Mouse (Mus musculus): ENCODE results near the gene Lrrfip2. TPM values are rescaled to one million over a fixed set of nuclear protein-coding genes. Genes with fewer than 3 reads are reported as not detected.
A peak's percentile ranks its signal among the peaks of the same experiment; 100 is the strongest.

Lrrfip2 gene
- total RNA-seq (2021), result 10 to 100 TPM; 37.2 to 38.0 TPM
- long read RNA-seq, experiment 1, partial matches to known transcripts, result 2 of 28 reads
- long read RNA-seq, experiment 1, other reads (novel, unspliced or antisense), result 21 of 28 reads
- long read RNA-seq, experiment 2, partial matches to known transcripts, result 4 of 27 reads
- long read RNA-seq, experiment 2, other reads (novel, unspliced or antisense), result 22 of 27 reads

- Histone ChIP-seq H3K4me3 (peak within 1 kb of the TSS; percentile 89), H3K27ac (peak within 1 kb of the TSS; percentile 91)
- no peak for DNase-seq (ENCODE audit: low spot score in 2 of 2)
- TF ChIP-seq CTCF (conservative IDR thresholded peaks at IDR 0.05), result no peak
Observed at GRCm38 (mm10) chr9:111117126-111117642, at the start of gene Lrrfip2. Gene Lrrfip2, plus strand, starts transcription at chr9:111117592.

GRCm38 (mm10) chr9:111070546-111070961, 46.8 kb upstream of the Lrrfip2 start:
- peak in 1 of 2 experiments; percentile 18 for DNase-seq (ENCODE audit: low spot score in 2 of 2)
- TF ChIP-seq CTCF (conservative IDR thresholded peaks at IDR 0.05), result peak; percentile 79
- Histone ChIP-seq H3K27ac (no peak overlapping the region), H3K4me3 (no peak overlapping the region)

- DNase-seq (ENCODE audit: low spot score in 2 of 2), result no peak
- H3K27ac ChIP-seq, result no peak overlapping the region
- no peak overlapping the region for H3K4me3 ChIP-seq
- TF ChIP-seq CTCF (conservative IDR thresholded peaks at IDR 0.05), result peak; percentile 79
Observed at GRCm38 (mm10) chr9:111072175-111072574, 45.2 kb upstream of the Lrrfip2 start.

- Histone ChIP-seq H3K27ac (no peak overlapping the region), H3K4me3 (no peak overlapping the region)
- no peak for TF ChIP-seq CTCF (conservative IDR thresholded peaks at IDR 0.05)
- DNase-seq (ENCODE audit: low spot score in 2 of 2), result no peak
Observed at GRCm38 (mm10) chr9:111072971-111073370, 44.4 kb upstream of the Lrrfip2 start.

- DNase-seq (ENCODE audit: low spot score in 2 of 2), result no peak
- peak; percentile 69 for TF ChIP-seq CTCF (conservative IDR thresholded peaks at IDR 0.05)
- H3K27ac ChIP-seq, result no peak overlapping the region
- H3K4me3 ChIP-seq, result no peak overlapping the region
Observed at GRCm38 (mm10) chr9:111077745-111078144, 39.6 kb upstream of the Lrrfip2 start.

- Histone ChIP-seq H3K4me3 (no peak overlapping the region), H3K27ac (no peak overlapping the region)
- no peak for TF ChIP-seq CTCF (conservative IDR thresholded peaks at IDR 0.05)
- no peak for DNase-seq (ENCODE audit: low spot score in 2 of 2)
Observed at GRCm38 (mm10) chr9:111080801-111081200, 36.6 kb upstream of the Lrrfip2 start.

GRCm38 (mm10) chr9:111081765-111082164, 35.6 kb upstream of the Lrrfip2 start:
- H3K27ac ChIP-seq, result no peak overlapping the region
- no peak for TF ChIP-seq CTCF (conservative IDR thresholded peaks at IDR 0.05)
- H3K4me3 ChIP-seq, result no peak overlapping the region
- no peak for DNase-seq (ENCODE audit: low spot score in 2 of 2)

- Histone ChIP-seq H3K4me3 (no peak overlapping the region), H3K27ac (no peak overlapping the region)
- TF ChIP-seq CTCF (conservative IDR thresholded peaks at IDR 0.05), result no peak
- DNase-seq (ENCODE audit: low spot score in 2 of 2), result no peak
Observed at GRCm38 (mm10) chr9:111085329-111085728, 32.1 kb upstream of the Lrrfip2 start.

- TF ChIP-seq CTCF (conservative IDR thresholded peaks at IDR 0.05), result no peak
- Histone ChIP-seq H3K27ac (no peak overlapping the region), H3K4me3 (no peak overlapping the region)
- DNase-seq (ENCODE audit: low spot score in 2 of 2), result no peak
Observed at GRCm38 (mm10) chr9:111086137-111086536, 31.3 kb upstream of the Lrrfip2 start.

- Histone ChIP-seq H3K4me3 (no peak overlapping the region), H3K27ac (no peak overlapping the region)
- no peak for TF ChIP-seq CTCF (conservative IDR thresholded peaks at IDR 0.05)
- DNase-seq (ENCODE audit: low spot score in 2 of 2), result no peak
Observed at GRCm38 (mm10) chr9:111086995-111087606, 30.3 kb upstream of the Lrrfip2 start.

- DNase-seq (ENCODE audit: low spot score in 2 of 2), result no peak
- Histone ChIP-seq H3K27ac (no peak overlapping the region), H3K4me3 (no peak overlapping the region)
- no peak for TF ChIP-seq CTCF (conservative IDR thresholded peaks at IDR 0.05)
Observed at GRCm38 (mm10) chr9:111087960-111088359, 29.4 kb upstream of the Lrrfip2 start.

- no peak overlapping the region for H3K27ac ChIP-seq
- no peak for TF ChIP-seq CTCF (conservative IDR thresholded peaks at IDR 0.05)
- DNase-seq (ENCODE audit: low spot score in 2 of 2), result no peak
- H3K4me3 ChIP-seq, result no peak overlapping the region
Observed at GRCm38 (mm10) chr9:111088886-111089285, 28.5 kb upstream of the Lrrfip2 start.

- H3K27ac ChIP-seq, result no peak overlapping the region
- peak overlapping the region; percentile 15; the same call in 1 of the 2 replicates for H3K4me3 ChIP-seq
- peak in 1 of 2 experiments; percentile 36 for DNase-seq (ENCODE audit: low spot score in 2 of 2)
- no peak for TF ChIP-seq CTCF (conservative IDR thresholded peaks at IDR 0.05)
Observed at GRCm38 (mm10) chr9:111092657-111093056, 24.7 kb upstream of the Lrrfip2 start.

GRCm38 (mm10) chr9:111093094-111093493, 24.3 kb upstream of the Lrrfip2 start:
- peak; percentile 98 for TF ChIP-seq CTCF (conservative IDR thresholded peaks at IDR 0.05)
- Histone ChIP-seq H3K4me3 (peak overlapping the region; percentile 15; the same call in 1 of the 2 replicates), H3K27ac (no peak overlapping the region)

More at GRCm38 (mm10) chr9:111093094-111093493, 24.3 kb upstream of the Lrrfip2 start:
- peak; percentile 34 to 60 for DNase-seq (ENCODE audit: low spot score in 2 of 2)

All from layer of hippocampus, adult 2 months (tissue).